Mouse (Mus musculus): ENCODE data around the gene Fau. TPM values are rescaled to one million over a fixed set of nuclear protein-coding genes. Genes with fewer than 3 reads are reported as not detected.

Gene Fau
- polyA plus RNA-seq, 1 experiment from 2014 or later, result 563 TPM

DNA sequence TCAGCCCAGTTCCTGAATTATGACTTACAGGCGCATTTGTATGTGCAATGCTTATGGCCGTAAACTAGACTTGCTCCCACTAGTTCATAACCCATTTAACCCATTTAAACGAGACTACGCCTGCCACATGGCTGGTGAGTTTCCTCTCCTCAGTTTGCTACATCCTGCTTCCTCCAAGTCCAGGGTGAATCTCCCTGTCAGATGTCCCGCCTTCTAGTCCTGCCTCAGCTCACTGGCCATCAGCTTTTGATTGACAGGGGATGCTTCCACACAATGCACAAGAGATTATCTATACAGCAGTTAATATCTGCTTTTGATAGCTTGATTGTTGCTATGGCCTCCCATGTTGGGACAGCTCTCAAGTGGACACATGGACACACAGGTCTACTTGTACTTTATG lies 3.3 kb upstream of the Fau start:
- no peak overlapping the region for H3K9ac ChIP-seq (replicated peaks; ENCODE audit: low read depth, low read length)
- no peak overlapping the region for H3K4me3 ChIP-seq (ENCODE audit: low read depth, low read length)
- H3K4me2 ChIP-seq (ENCODE audit: low read depth, low read length), result no peak overlapping the region
- peaks cover 14% of the 10 kb centered on the region for H3K4me1 ChIP-seq (ENCODE audit: control insufficient read depth, insufficient read depth, low read length)
- no peaks in the 10 kb centered on the region for H3K9me3 ChIP-seq (ENCODE audit: control insufficient read depth, low read length)
- 83% methylated on average over 5 of the region's 5 CpGs for WGBS
- no peak overlapping the region for H3K27ac ChIP-seq (ENCODE audit: low read depth, low read length)
- peaks cover 57% of the 10 kb centered on the region for H3K36me3 ChIP-seq (ENCODE audit: control insufficient read depth, insufficient read depth, low read length)
- no peak for ATAC-seq (ENCODE audit: low read depth)
- H3K27me3 ChIP-seq (ENCODE audit: control insufficient read depth, insufficient read depth, low read length), result no peaks in the 10 kb centered on the region

GRCm38 (mm10) chr19:6056696-6057095 lies 948 bp upstream of the Fau start:
- ATAC-seq (ENCODE audit: low read depth), result no peak
- WGBS, result 68% methylated on average over 4 of the region's 4 CpGs

DNA sequence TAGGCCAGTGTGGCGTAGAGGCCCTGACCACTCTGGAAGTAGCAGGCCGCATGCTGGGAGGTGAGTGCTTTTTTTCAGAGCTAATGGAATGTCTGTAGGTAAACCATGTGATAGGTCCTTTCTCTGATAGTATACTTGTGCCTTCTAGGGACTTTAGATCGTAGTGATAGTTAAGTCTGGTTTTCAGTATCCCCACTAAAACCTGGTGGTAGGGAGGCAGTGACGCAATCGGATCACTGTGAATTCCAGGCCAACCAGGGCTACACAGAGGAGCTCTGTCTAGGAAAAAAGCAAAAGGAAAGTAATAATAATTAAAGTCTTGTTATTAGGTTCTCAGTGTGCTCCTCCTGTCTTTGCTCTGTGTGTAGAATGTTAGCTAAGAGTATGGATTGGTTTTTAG lies 869 bp downstream of the Fau start:
- H3K27me3 ChIP-seq (ENCODE audit: control insufficient read depth, insufficient read depth, low read length), result no peaks in the 10 kb centered on the region
- peak overlapping the region; percentile 83 for H3K4me2 ChIP-seq (ENCODE audit: low read depth, low read length)
- H3K36me3 ChIP-seq (ENCODE audit: control insufficient read depth, insufficient read depth, low read length), result peaks cover 16% of the 10 kb centered on the region
- H3K9me3 ChIP-seq (ENCODE audit: control insufficient read depth, low read length), result no peaks in the 10 kb centered on the region
- H3K4me3 ChIP-seq (ENCODE audit: low read depth, low read length), result peak overlapping the region; percentile 78
- ATAC-seq (ENCODE audit: low read depth), result no peak
- H3K4me1 ChIP-seq (ENCODE audit: control insufficient read depth, insufficient read depth, low read length), result peaks cover 26% of the 10 kb centered on the region
- H3K27ac ChIP-seq (ENCODE audit: low read depth, low read length), result no peak overlapping the region
- 35% methylated on average over 5 of the region's 5 CpGs for WGBS
- peak overlapping the region; percentile 79 for H3K9ac ChIP-seq (replicated peaks; ENCODE audit: low read depth, low read length)

More at GRCm38 (mm10) chr19:6056696-6057095, 948 bp upstream of the Fau start:
- Histone ChIP-seq H3K9ac (replicated peaks; ENCODE audit: low read depth, low read length) (peak overlapping the region; percentile 79; the same call in 1 of the 2 replicates), H3K27me3 (ENCODE audit: control insufficient read depth, insufficient read depth, low read length) (no peaks in the 10 kb centered on the region), H3K4me1 (ENCODE audit: control insufficient read depth, insufficient read depth, low read length) (peaks cover 15% of the 10 kb centered on the region), H3K27ac (ENCODE audit: low read depth, low read length) (no peak overlapping the region), H3K36me3 (ENCODE audit: control insufficient read depth, insufficient read depth, low read length) (peaks cover 33% of the 10 kb centered on the region), H3K9me3 (ENCODE audit: control insufficient read depth, low read length) (no peaks in the 10 kb centered on the region), H3K4me2 (ENCODE audit: low read depth, low read length) (peak overlapping the region; percentile 79), H3K4me3 (ENCODE audit: low read depth, low read length) (peak overlapping the region; percentile 78)

- ATAC-seq (ENCODE audit: low read depth), result no peak
- Histone ChIP-seq H3K9ac (replicated peaks; ENCODE audit: low read depth, low read length) (no peak overlapping the region), H3K36me3 (ENCODE audit: control insufficient read depth, insufficient read depth, low read length) (peaks cover 11% of the 10 kb centered on the region), H3K4me3 (ENCODE audit: low read depth, low read length) (peak overlapping the region; percentile 78; the same call in 1 of the 2 replicates), H3K4me2 (ENCODE audit: low read depth, low read length) (peak overlapping the region; percentile 83), H3K4me1 (ENCODE audit: control insufficient read depth, insufficient read depth, low read length) (peaks cover 26% of the 10 kb centered on the region), H3K27ac (ENCODE audit: low read depth, low read length) (no peak overlapping the region), H3K9me3 (ENCODE audit: control insufficient read depth, low read length) (no peaks in the 10 kb centered on the region), H3K27me3 (ENCODE audit: control insufficient read depth, insufficient read depth, low read length) (no peaks in the 10 kb centered on the region)
- WGBS, result 85% methylated on average over 5 of the region's 5 CpGs
Observed at GRCm38 (mm10) chr19:6058966-6059365, 1.3 kb downstream of the Fau start.

- peaks cover 28% of the 10 kb centered on the region for H3K4me1 ChIP-seq (ENCODE audit: control insufficient read depth, insufficient read depth, low read length)
- H3K36me3 ChIP-seq (ENCODE audit: control insufficient read depth, insufficient read depth, low read length), result no peaks in the 10 kb centered on the region; the same call in 1 of the 2 replicates
- H3K27me3 ChIP-seq (ENCODE audit: control insufficient read depth, insufficient read depth, low read length), result no peaks in the 10 kb centered on the region
- H3K27ac ChIP-seq (ENCODE audit: low read depth, low read length), result peak within 1 kb of the TSS; percentile 85
- H3K9ac ChIP-seq (replicated peaks; ENCODE audit: low read depth, low read length), result peak within 1 kb of the TSS; percentile 87
- H3K9me3 ChIP-seq (ENCODE audit: control insufficient read depth, low read length), result no peaks in the 10 kb centered on the region
- under 1% methylated on average over 58 of the region's 58 CpGs for WGBS
- H3K4me2 ChIP-seq (ENCODE audit: low read depth, low read length), result peak within 1 kb of the TSS; percentile 100
- H3K4me3 ChIP-seq (ENCODE audit: low read depth, low read length), result peak within 1 kb of the TSS; percentile 84
- peak; percentile 70 for ATAC-seq (ENCODE audit: low read depth)
Observed at GRCm38 (mm10) chr19:6061021-6061533, 3.4 kb downstream of the Fau start, which contains the start of gene Znhit2. TSS of gene Znhit2 (plus strand) at chr19:6061192.

- H3K36me3 ChIP-seq (ENCODE audit: control insufficient read depth, insufficient read depth, low read length), result no peaks in the 10 kb centered on the region; the same call in 1 of the 2 replicates
- 1% methylated on average over 44 of the region's 44 CpGs for WGBS
- H3K4me1 ChIP-seq (ENCODE audit: control insufficient read depth, insufficient read depth, low read length), result peaks cover 28% of the 10 kb centered on the region
Observed at GRCm38 (mm10) chr19:6061641-6062302, 4.1 kb downstream of the Fau start.

GRCm38 (mm10) chr19:6062418-6062817 lies 4.8 kb downstream of the Fau start:
- WGBS, result 71% methylated on average over 5 of the region's 5 CpGs

More at GRCm38 (mm10) chr19:6061641-6062302, 4.1 kb downstream of the Fau start:
- H3K27me3 ChIP-seq (ENCODE audit: control insufficient read depth, insufficient read depth, low read length), result no peaks in the 10 kb centered on the region
- no peak for ATAC-seq (ENCODE audit: low read depth)
- peak overlapping the region; percentile 100 for H3K4me2 ChIP-seq (ENCODE audit: low read depth, low read length)
- no peaks in the 10 kb centered on the region for H3K9me3 ChIP-seq (ENCODE audit: control insufficient read depth, low read length)
- H3K9ac ChIP-seq (replicated peaks; ENCODE audit: low read depth, low read length), result peak overlapping the region; percentile 87
- H3K4me3 ChIP-seq (ENCODE audit: low read depth, low read length), result peak overlapping the region; percentile 84
- peak overlapping the region; percentile 85 for H3K27ac ChIP-seq (ENCODE audit: low read depth, low read length)

DNA sequence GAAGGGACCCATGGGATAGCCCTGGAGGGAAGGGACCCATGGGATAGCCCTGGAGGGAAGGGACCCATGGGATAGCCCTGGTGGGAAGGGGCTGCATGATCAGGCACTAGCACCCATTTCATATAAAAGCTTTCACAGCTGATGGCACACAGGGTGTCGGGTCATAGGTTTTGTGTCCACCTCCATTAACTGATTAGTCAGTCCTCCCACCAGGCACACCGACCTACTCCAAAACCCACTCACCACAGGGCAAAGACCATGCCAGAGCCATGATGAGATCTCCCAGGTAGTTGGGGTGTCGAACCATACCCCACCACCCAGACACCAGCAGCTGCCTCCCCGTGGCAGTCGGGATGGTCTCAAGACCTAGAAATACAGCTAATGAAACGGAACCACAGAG lies 5.4 kb downstream of the Fau start:
- Histone ChIP-seq H3K4me2 (ENCODE audit: low read depth, low read length) (no peak overlapping the region), H3K4me1 (ENCODE audit: control insufficient read depth, insufficient read depth, low read length) (peaks cover 29% of the 10 kb centered on the region), H3K4me3 (ENCODE audit: low read depth, low read length) (no peak overlapping the region), H3K27ac (ENCODE audit: low read depth, low read length) (no peak overlapping the region), H3K9me3 (ENCODE audit: control insufficient read depth, low read length) (no peaks in the 10 kb centered on the region), H3K36me3 (ENCODE audit: control insufficient read depth, insufficient read depth, low read length) (no peaks in the 10 kb centered on the region; the same call in 1 of the 2 replicates), H3K9ac (replicated peaks; ENCODE audit: low read depth, low read length) (no peak overlapping the region), H3K27me3 (ENCODE audit: control insufficient read depth, insufficient read depth, low read length) (no peaks in the 10 kb centered on the region)
- no peak for ATAC-seq (ENCODE audit: low read depth)
- WGBS, result 97% methylated on average over 6 of the region's 6 CpGs

More at GRCm38 (mm10) chr19:6062418-6062817, 4.8 kb downstream of the Fau start:
- Histone ChIP-seq H3K4me3 (ENCODE audit: low read depth, low read length) (peak overlapping the region; percentile 84), H3K4me2 (ENCODE audit: low read depth, low read length) (peak overlapping the region; percentile 100), H3K27ac (ENCODE audit: low read depth, low read length) (peak overlapping the region; percentile 85; the same call in 1 of the 2 replicates), H3K36me3 (ENCODE audit: control insufficient read depth, insufficient read depth, low read length) (no peaks in the 10 kb centered on the region; the same call in 1 of the 2 replicates), H3K27me3 (ENCODE audit: control insufficient read depth, insufficient read depth, low read length) (no peaks in the 10 kb centered on the region), H3K9ac (replicated peaks; ENCODE audit: low read depth, low read length) (peak overlapping the region; percentile 87), H3K9me3 (ENCODE audit: control insufficient read depth, low read length) (no peaks in the 10 kb centered on the region), H3K4me1 (ENCODE audit: control insufficient read depth, insufficient read depth, low read length) (peaks cover 28% of the 10 kb centered on the region)
- no peak for ATAC-seq (ENCODE audit: low read depth)

- peaks cover 26% of the 10 kb centered on the region for H3K4me1 ChIP-seq (ENCODE audit: control insufficient read depth, insufficient read depth, low read length)
- H3K4me3 ChIP-seq (ENCODE audit: low read depth, low read length), result peak overlapping the region; percentile 47
- peak; percentile 7 for ATAC-seq (ENCODE audit: low read depth)
- 31% methylated on average over 5 of the region's 5 CpGs for WGBS
- H3K27ac ChIP-seq (ENCODE audit: low read depth, low read length), result peak overlapping the region; percentile 87
- peak overlapping the region; percentile 57 for H3K9ac ChIP-seq (replicated peaks; ENCODE audit: low read depth, low read length)
- no peaks in the 10 kb centered on the region for H3K27me3 ChIP-seq (ENCODE audit: control insufficient read depth, insufficient read depth, low read length)
- peak overlapping the region; percentile 96 for H3K4me2 ChIP-seq (ENCODE audit: low read depth, low read length)
- H3K36me3 ChIP-seq (ENCODE audit: control insufficient read depth, insufficient read depth, low read length), result peaks cover 11% of the 10 kb centered on the region
- H3K9me3 ChIP-seq (ENCODE audit: control insufficient read depth, low read length), result no peaks in the 10 kb centered on the region
Observed at GRCm38 (mm10) chr19:6066571-6066970, 8.9 kb downstream of the Fau start.

Measured in neural tube, embryonic 14.5 days (tissue).